Mouse (Mus musculus) megakaryocyte-erythroid progenitor cell, adult 5 weeks (primary cell): Measurements from ENCODE around the gene Gm10277. TPM values are rescaled to one million over a fixed set of nuclear protein-coding genes. Genes with fewer than 3 reads are reported as not detected.

Experiments used
- polyA plus RNA-seq: library from polyadenylated mRNA; stranded (reverse); fragments of >175 nt; gene quantifications from 2 replicates; pipeline ENCODE4 v1.2.3, GENCODE M21; 2012

Gm10277 gene
- polyA plus RNA-seq: 0.03 TPM in 2 replicates

DNA sequence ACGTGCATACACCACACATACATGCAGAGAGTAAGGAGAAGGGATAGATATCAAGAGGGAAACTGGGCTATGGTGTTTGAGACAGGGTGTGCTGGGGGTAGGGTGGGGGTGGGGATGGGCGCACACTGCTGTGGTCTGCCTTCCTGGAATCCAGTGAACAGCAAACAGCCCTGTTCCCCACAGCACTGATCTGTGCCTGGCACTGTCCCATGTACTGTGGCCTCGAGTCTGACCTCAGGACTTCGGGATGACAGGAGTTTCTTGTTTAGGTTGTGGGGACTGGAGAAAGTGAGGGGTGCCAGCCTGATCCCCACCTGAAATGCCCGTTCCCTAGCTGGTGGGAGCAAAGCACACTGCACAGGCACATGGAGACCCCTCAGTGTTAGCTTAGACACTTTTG lies at the start of gene Gm10277:
TSS of gene Gm10277 (minus strand) at position 41 of the 400 bp plus-strand sequence.

DNA sequence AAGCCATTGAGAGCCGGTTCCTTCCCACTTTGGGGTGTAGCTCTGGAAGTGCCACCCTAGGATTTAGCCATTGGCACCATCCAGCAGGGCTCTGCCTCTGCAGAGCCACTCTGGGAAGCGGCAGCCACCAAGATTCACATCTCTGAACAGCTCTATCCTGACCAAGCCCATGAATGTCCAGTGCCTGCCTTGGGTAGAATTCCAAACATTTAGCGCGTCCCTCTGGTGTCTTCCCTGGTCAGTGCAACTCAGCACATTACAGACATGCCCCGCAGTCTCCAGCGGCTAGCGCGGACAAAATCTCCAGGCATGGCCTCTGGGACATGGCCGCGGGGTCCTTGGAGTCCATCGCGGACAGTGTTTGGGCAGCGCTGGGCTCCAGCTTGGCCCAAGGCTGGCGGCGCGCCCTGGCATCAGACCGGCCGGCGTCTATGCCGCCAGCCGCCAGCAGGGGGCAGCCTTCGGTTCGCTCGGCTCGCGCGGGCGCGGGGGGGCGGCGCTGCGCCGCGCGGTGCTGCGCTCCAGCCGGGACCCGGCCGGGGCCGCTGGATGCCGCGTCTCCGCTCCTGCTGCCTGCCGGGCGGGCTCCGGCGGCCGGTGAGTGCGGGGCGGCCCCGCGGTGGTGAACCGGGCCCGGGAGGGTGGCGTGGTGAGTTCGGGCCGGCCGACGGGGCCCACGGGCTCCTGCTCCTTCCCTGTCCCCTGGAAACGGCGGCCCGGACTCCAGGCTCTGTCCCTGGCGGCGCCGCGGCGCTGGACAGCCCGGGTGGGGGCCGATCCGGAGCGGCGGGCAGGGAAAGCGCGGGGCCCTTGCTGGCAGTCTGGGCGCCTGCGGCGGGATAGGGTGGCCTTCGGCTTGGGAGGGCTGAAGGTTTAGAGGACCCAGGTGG lies 24.5 kb downstream of the Gm10277 start, which contains the start of gene Myo18a:
TSS of gene Myo18a (plus strand) at position 464 of the 890 bp plus-strand sequence.

Other genes with a start within 250 kb of the Gm10277 start
- 2.1 and 2.9 TPM in 2 replicates for gene Taok1, start 179.9 kb downstream of the Gm10277 start, polyA plus RNA-seq
- 45.5 and 58.3 TPM in 2 replicates for gene Nufip2, start 101.6 kb downstream of the Gm10277 start, polyA plus RNA-seq
- not detected in 2 replicates for gene Cryba1, start 62.5 kb downstream of the Gm10277 start, polyA plus RNA-seq
- gene Myo18a, start 24.5 kb downstream of the Gm10277 start, polyA plus RNA-seq: 64.5 and 95.7 TPM in 2 replicates
- 0.03 and 0.04 TPM in 2 replicates for gene Pipox, start 106.3 kb upstream of the Gm10277 start, polyA plus RNA-seq
- gene Sez6, start 143.1 kb upstream of the Gm10277 start, polyA plus RNA-seq: not detected in 2 replicates
- gene Phf12, start 195.0 kb upstream of the Gm10277 start, polyA plus RNA-seq: 194 and 232 TPM in 2 replicates
- gene Dhrs13, start 244.5 kb upstream of the Gm10277 start, polyA plus RNA-seq: 7.4 and 8.4 TPM in 2 replicates